Mouse (Mus musculus) neutrophil, adult 5-6 weeks (primary cell): ENCODE results near the gene Slc35e1. TPM values are rescaled to one million over a fixed set of nuclear protein-coding genes. Genes with fewer than 3 reads are reported as not detected.

Experiments
- ATAC-seq: fragments of 151-379, 151-347 bp; 2 replicates; pipeline ENCODE4 v1.8.0; 2017; ENCODE audit warnings: mild to moderate bottlenecking, moderate TSS enrichment; ENCODE audit not compliant: insufficient number of reproducible peaks, poor library complexity, low FRiP score, severe bottlenecking; ENCODE audit errors: extremely low read depth
- total RNA-seq: library from RNA; stranded (forward); fragments of 200-1000 nt; gene quantifications from 2 replicates; pipeline ENCODE4 v1.2.3, GENCODE M21; 2017

The Slc35e1 gene
- total RNA-seq, 1 experiment from 2014 or later, result 65.8 TPM

- no peak for ATAC-seq
Observed at GRCm38 (mm10) chr8:72438248-72439015, 54.0 kb downstream of the Slc35e1 start.

DNA sequence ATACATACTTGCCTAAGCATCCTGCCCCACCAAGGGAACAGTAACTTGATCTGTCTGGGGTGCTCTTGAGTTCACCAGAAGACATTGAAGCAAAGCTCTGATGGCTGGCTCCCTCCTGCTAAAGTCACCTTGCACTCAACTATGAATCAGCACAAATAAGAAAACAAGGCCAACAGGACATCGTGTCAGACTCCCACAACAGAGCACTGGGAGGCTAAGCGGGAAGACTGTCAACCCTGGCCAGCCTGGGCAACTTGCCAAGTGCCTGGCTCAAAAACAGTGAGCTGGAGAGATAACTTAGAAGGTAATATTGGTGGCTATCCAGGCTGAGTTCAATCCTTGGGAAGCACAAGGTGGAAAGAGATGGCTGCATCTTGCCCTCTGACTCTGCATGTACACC lies 57.5 kb downstream of the Slc35e1 start:
- no peak for ATAC-seq

Other genes with a start within 250 kb of the Slc35e1 start
- 5.0 and 9.7 TPM in 2 replicates for gene Gm10282, start 187.4 kb downstream of the Slc35e1 start, total RNA-seq
- 428 and 461 TPM in 2 replicates for gene Klf2, start 173.6 kb downstream of the Slc35e1 start, total RNA-seq
- gene Eps15l1, start 71.2 kb downstream of the Slc35e1 start, total RNA-seq, result 69.5 and 70.0 TPM in 2 replicates
- 0.81 TPM in 1 of 2 replicates, not detected in the other for gene Calr3, start 48.7 kb downstream of the Slc35e1 start, total RNA-seq
- 11.2 and 12.3 TPM in 2 replicates for gene 1700030K09Rik, start 48.7 kb downstream of the Slc35e1 start, total RNA-seq
- gene Cherp, start 17.4 kb downstream of the Slc35e1 start, total RNA-seq, result 21.0 and 22.2 TPM in 2 replicates
- gene Med26, start 55.7 kb upstream of the Slc35e1 start, total RNA-seq, result 9.1 and 10.1 TPM in 2 replicates
- gene Smim7, start 78.5 kb upstream of the Slc35e1 start, total RNA-seq, result 36.3 and 46.4 TPM in 2 replicates
- 20.3 and 23.6 TPM in 2 replicates for gene Tmem38a, start 79.4 kb upstream of the Slc35e1 start, total RNA-seq
- gene Nwd1, start 154.1 kb upstream of the Slc35e1 start, total RNA-seq, result 0.12 TPM in 2 replicates
- gene Sin3b, start 230.7 kb upstream of the Slc35e1 start, total RNA-seq, result 124 and 128 TPM in 2 replicates